Mouse (Mus musculus) liver (tissue): ENCODE measurements around the gene Cib1.

Experiments used
- DNase-seq: peaks from one replicate; pipeline ENCODE4 v3.0.0-alpha.2; 2020; ENCODE audit warnings: mixed read lengths

Gene Cib1

DNA sequence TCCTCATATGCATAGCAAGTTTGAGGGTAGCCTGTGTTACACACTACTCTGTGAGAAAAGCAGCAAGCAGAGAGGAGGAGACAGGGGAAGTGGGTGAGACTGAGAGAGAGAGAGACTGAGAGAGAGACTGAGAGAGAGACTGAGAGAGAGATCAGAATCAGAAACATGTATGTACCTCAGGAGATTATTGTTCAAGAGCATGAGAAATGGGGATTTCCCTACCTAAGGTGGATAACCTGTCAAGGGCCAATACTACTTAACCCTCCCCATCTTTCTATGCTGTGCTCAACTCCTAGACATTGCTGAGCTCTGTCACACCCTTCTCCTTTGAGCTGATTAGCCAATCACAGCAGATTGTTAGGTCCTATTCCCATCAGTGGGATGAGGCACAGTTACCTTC lies 50.5 kb downstream of the Cib1 start:
- no peak for DNase-seq

DNA sequence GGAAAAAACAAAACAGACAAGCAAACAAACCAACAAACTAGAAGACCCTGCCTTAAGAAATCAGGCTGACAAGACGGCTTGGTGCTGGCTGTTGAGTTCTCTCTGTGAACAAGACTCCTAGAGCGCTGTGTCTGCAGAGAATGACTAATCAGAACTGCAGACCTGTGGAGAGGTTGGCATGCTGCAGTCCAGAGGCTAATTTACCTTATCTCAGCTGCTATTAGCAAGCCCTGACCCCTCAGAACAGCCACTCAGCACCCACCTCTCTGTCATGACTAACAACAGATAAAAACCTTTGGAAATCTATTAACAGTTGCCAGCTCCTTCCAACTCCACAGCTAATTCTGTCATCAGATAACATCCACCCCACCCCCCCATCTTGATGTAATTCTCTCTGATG lies 51.5 kb downstream of the Cib1 start:
- DNase-seq = peak; percentile 38

DNA sequence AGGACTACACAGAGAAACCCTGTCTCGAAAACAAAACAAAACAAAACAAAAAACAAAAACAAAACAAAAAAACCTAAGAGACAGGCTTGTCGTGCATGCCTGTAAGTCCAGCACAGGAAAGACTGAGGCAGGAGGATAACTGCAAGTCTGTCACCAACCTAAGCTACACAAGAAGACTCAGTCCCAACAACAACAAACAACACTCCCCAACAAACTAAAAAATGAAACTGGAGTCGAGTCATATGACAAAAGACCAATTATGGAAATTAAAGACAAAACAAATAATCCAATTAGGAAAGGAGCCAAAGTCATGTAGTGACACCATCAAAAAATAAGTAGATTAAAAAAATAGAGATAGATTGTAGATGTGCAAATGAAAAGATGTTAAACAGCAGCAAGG lies 52.4 kb downstream of the Cib1 start:
- DNase-seq = no peak

DNA sequence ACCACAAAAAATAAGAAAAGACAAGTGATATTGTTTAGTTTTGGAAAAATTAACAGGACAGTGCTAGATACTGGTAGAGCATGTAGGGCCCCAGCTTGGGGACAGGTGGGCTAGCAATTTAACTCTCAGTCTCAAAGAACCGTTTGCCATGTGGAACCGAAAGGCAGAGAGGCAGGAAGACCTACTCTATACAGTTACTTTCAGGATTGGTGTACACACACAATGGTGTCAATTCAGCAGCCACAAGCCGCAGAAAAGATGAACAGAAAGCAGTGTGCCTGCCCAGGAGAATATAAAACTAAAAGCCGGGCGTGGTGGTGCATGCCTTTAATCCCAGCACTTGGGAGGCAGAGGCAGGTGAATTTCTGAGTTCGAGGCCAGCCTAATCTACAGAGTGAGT lies 52.8 kb downstream of the Cib1 start:
- DNase-seq = no peak

DNA sequence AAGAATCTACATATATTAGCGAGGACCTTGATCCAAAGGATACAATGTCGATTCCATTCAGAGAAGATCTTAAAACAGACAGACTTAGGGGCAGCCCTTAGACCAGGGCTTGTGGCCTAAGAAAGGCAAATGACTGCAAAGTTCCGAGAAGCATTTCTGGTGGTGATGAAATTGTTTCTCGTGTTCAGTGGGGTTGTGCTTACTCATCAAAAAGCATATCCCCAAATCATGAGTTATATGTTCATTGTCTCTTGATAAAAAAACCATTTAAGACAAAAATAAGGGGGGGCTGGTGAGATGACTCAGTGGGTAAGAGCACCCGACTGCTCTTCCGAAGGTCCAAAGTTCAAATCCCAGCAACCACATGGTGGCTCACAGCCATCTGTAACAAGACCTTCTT lies 53.3 kb downstream of the Cib1 start:
- DNase-seq = no peak

GRCm38 (mm10) chr7:80178037-80178729 lies 54.4 kb downstream of the Cib1 start:
- DNase-seq = no peak

DNA sequence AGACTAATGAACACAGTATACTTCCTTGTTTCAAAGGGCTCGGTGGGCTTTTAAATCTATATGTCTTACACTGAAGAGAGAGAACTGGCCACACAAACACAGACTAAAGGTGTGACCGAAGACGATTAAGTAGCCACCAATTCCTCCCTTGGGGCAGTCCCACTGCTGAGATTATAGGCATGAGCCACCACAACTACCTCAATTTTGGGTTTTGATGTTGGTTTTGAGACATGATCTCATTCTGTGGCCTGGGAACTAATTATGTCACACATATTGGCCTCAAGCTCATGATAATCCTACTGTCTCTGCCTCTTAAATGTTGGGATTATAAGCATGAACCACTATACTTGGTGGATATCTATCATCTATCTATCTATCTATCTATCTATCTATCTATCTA lies 55.2 kb downstream of the Cib1 start:
- no peak for DNase-seq
